Mouse (Mus musculus) heart, embryonic 11.5 days (tissue): ENCODE results near the gene Crocc. TPM values are rescaled to one million over a fixed set of nuclear protein-coding genes. Genes with fewer than 3 reads are reported as not detected.

ENCODE experiments used
- ATAC-seq: fragments of 200-750 bp; cut with Nextera tagmentation; replicated peaks from 2 replicates; pipeline ENCODE4 v1.8.0; 2017; ENCODE audit warnings: moderate library complexity; ENCODE audit not compliant: insufficient number of reproducible peaks, low FRiP score, low TSS enrichment
- H3K27ac ChIP-seq: fragments of 300-500 bp; sonication (generic); 2 replicates; pipeline ENCODE4 v1.5.1; 2014; ENCODE audit warnings: mild to moderate bottlenecking, low read depth, low read length
- H3K27me3 ChIP-seq: fragments of 300-500 bp; sonication (generic); 2 replicates; pipeline ENCODE4 v1.6.1; 2014; ENCODE audit warnings: mild to moderate bottlenecking, low read length, mixed read lengths; ENCODE audit not compliant: control insufficient read depth, insufficient read depth
- H3K36me3 ChIP-seq: fragments of 300-500 bp; sonication (generic); 2 replicates; pipeline ENCODE4 v1.6.1; 2014; ENCODE audit warnings: mild to moderate bottlenecking, low read length, moderate library complexity, mixed read lengths; ENCODE audit not compliant: control insufficient read depth, insufficient read depth
- H3K4me1 ChIP-seq: fragments of 300-500 bp; sonication (generic); 2 replicates; pipeline ENCODE4 v1.6.1; 2014; ENCODE audit warnings: low read length; ENCODE audit not compliant: control insufficient read depth, insufficient read depth
- H3K4me2 ChIP-seq: fragments of 300-500 bp; sonication (generic); 2 replicates; pipeline ENCODE4 v1.6.1; 2014; ENCODE audit warnings: mild to moderate bottlenecking, moderate library complexity
- H3K4me3 ChIP-seq: fragments of 300-500 bp; sonication (generic); 2 replicates; pipeline ENCODE4 v1.5.1; 2014; ENCODE audit warnings: low read depth, low read length
- H3K9ac ChIP-seq: fragments of 300-500 bp; sonication (generic); 2 replicates; pipeline ENCODE4 v1.6.1; 2014; ENCODE audit warnings: mild to moderate bottlenecking, low read depth, low read length, moderate library complexity
- H3K9me3 ChIP-seq: fragments of 300-500 bp; sonication (generic); replicated peaks from 2 replicates; pipeline ENCODE4 v1.6.1; 2016; ENCODE audit warnings: low read length; ENCODE audit not compliant: control insufficient read depth
- WGBS: fragments of 180-500 bp; shearing (Covaris S2); extraction: QIAGEN DNeasy Blood & Tissue Kit; methylation state at CpG from one replicate; pipeline ENCODE4 v1.1.7; 2014; ENCODE audit not compliant: insufficient replicate concordance; 5-methylcytosine and 5-hydroxymethylcytosine counted together
- polyA plus RNA-seq: library from polyadenylated mRNA; unstranded; fragments of >200 nt; fragmentation: Nextera tagmentation; extraction: Ambion mirVana; gene quantifications from 2 replicates; pipeline ENCODE4 v1.2.1, GENCODE M21; 2014

Crocc gene
- 4.5 and 4.7 TPM in 2 replicates for polyA plus RNA-seq

GRCm38 (mm10) chr4:141060426-141061301 is at the start of gene Crocc:
Crocc (minus strand) TSS chr4:141060550.
- Histone ChIP-seq H3K9ac (peak within 1 kb of the TSS; percentile 88), H3K4me2 (peak within 1 kb of the TSS; percentile 91), H3K27ac (peak within 1 kb of the TSS; percentile 87), H3K4me3 (peak within 1 kb of the TSS; percentile 67), H3K36me3 (no peaks in the 10 kb centered on the region), H3K27me3 (no peaks in the 10 kb centered on the region), H3K4me1 (peaks cover 5% of the 10 kb centered on the region), H3K9me3 (no peaks in the 10 kb centered on the region)
- WGBS = under 1% methylated on average over 67 of the region's 77 CpGs
- peak; percentile 92 for ATAC-seq

GRCm38 (mm10) chr4:141108196-141108732 is 47.9 kb upstream of the Crocc start:
- Histone ChIP-seq H3K4me1 (peaks cover 9% of the 10 kb centered on the region; the same call in 1 of the 2 replicates), H3K36me3 (peaks cover 12% of the 10 kb centered on the region), H3K9me3 (peaks cover 5% of the 10 kb centered on the region), H3K27ac (peak overlapping the region; percentile 24; the same call in 1 of the 2 replicates), H3K9ac (no peak overlapping the region), H3K4me3 (no peak overlapping the region), H3K4me2 (peak overlapping the region; percentile 4; the same call in 1 of the 2 replicates), H3K27me3 (no peaks in the 10 kb centered on the region)
- no peak for ATAC-seq
- WGBS = 19% methylated on average over 10 of the region's 10 CpGs

- no peak overlapping the region for H3K27ac ChIP-seq
- peaks cover 12% of the 10 kb centered on the region for H3K36me3 ChIP-seq
- H3K4me3 ChIP-seq = no peak overlapping the region
- 78% methylated on average over 16 of the region's 16 CpGs for WGBS
- ATAC-seq = no peak
- H3K9ac ChIP-seq = no peak overlapping the region
- H3K4me2 ChIP-seq = no peak overlapping the region
- H3K27me3 ChIP-seq = no peaks in the 10 kb centered on the region
- peaks cover 5% of the 10 kb centered on the region for H3K9me3 ChIP-seq
- H3K4me1 ChIP-seq = peaks cover 9% of the 10 kb centered on the region; the same call in 1 of the 2 replicates
Measured at GRCm38 (mm10) chr4:141106526-141107183, 46.3 kb upstream of the Crocc start.

GRCm38 (mm10) chr4:141101855-141102254 is 41.5 kb upstream of the Crocc start:
- Histone ChIP-seq H3K27me3 (no peaks in the 10 kb centered on the region), H3K9ac (no peak overlapping the region), H3K4me2 (no peak overlapping the region), H3K4me1 (no peaks in the 10 kb centered on the region), H3K36me3 (no peaks in the 10 kb centered on the region), H3K4me3 (no peak overlapping the region), H3K9me3 (no peaks in the 10 kb centered on the region), H3K27ac (no peak overlapping the region)
- 58% methylated on average over 6 of the region's 6 CpGs for WGBS
- ATAC-seq = no peak

- Histone ChIP-seq H3K36me3 (no peaks in the 10 kb centered on the region), H3K4me1 (no peaks in the 10 kb centered on the region), H3K9ac (no peak overlapping the region), H3K27ac (no peak overlapping the region), H3K27me3 (no peaks in the 10 kb centered on the region), H3K9me3 (no peaks in the 10 kb centered on the region), H3K4me2 (no peak overlapping the region), H3K4me3 (no peak overlapping the region)
- no peak for ATAC-seq
- 91% methylated on average over 9 of the region's 9 CpGs for WGBS
Measured at GRCm38 (mm10) chr4:141101291-141101690, 40.9 kb upstream of the Crocc start.

GRCm38 (mm10) chr4:141099956-141100355 is 39.6 kb upstream of the Crocc start:
- no peak for ATAC-seq
- no peaks in the 10 kb centered on the region for H3K36me3 ChIP-seq
- H3K27ac ChIP-seq = no peak overlapping the region
- H3K4me2 ChIP-seq = no peak overlapping the region
- no peak overlapping the region for H3K4me3 ChIP-seq
- no peak overlapping the region for H3K9ac ChIP-seq
- H3K27me3 ChIP-seq = no peaks in the 10 kb centered on the region
- no peaks in the 10 kb centered on the region for H3K4me1 ChIP-seq
- 72% methylated on average over 5 of the region's 5 CpGs for WGBS
- H3K9me3 ChIP-seq = no peaks in the 10 kb centered on the region

GRCm38 (mm10) chr4:141098935-141099334 is 38.6 kb upstream of the Crocc start:
- H3K36me3 ChIP-seq = no peaks in the 10 kb centered on the region
- H3K27me3 ChIP-seq = no peaks in the 10 kb centered on the region
- no peaks in the 10 kb centered on the region for H3K4me1 ChIP-seq
- H3K9ac ChIP-seq = no peak overlapping the region
- no peak overlapping the region for H3K4me2 ChIP-seq
- H3K4me3 ChIP-seq = no peak overlapping the region
- no peaks in the 10 kb centered on the region for H3K9me3 ChIP-seq
- WGBS = 55% methylated on average over 4 of the region's 4 CpGs
- no peak overlapping the region for H3K27ac ChIP-seq
- no peak for ATAC-seq

GRCm38 (mm10) chr4:141096710-141097109 is 36.4 kb upstream of the Crocc start:
- Histone ChIP-seq H3K4me1 (no peaks in the 10 kb centered on the region), H3K4me3 (no peak overlapping the region), H3K36me3 (no peaks in the 10 kb centered on the region), H3K4me2 (no peak overlapping the region), H3K9ac (no peak overlapping the region), H3K9me3 (no peaks in the 10 kb centered on the region), H3K27ac (no peak overlapping the region), H3K27me3 (no peaks in the 10 kb centered on the region)
- ATAC-seq = no peak
- WGBS = 26% methylated on average over 9 of the region's 9 CpGs
